Mouse (Mus musculus) myocyte (in vitro differentiated cells): ENCODE results near the gene Actn2.

Experiments
- CEBPB ChIP-seq: IDR thresholded peaks from 2 replicates; pipeline ENCODE4 v1.6.1; 2011; ENCODE audit warnings: mild to moderate bottlenecking, moderate library complexity; ENCODE audit not compliant: poor library complexity, insufficient read depth, severe bottlenecking
- E2F4 ChIP-seq: IDR thresholded peaks from one replicate; pipeline ENCODE4 v1.6.1; 2011; ENCODE audit warnings: mild to moderate bottlenecking, control low read depth, moderate library complexity; ENCODE audit not compliant: insufficient read depth
- MAX ChIP-seq: IDR thresholded peaks from one replicate; pipeline ENCODE4 v1.6.1; 2011; ENCODE audit warnings: low read depth, mild to moderate bottlenecking, control low read depth
- MYOD1 ChIP-seq, 3 experiments: IDR thresholded peaks; one replicate each; pipeline ENCODE4 v1.6.1; 2011; ENCODE audit warnings: control low read depth in 2 of 3, low read depth in 2 of 3, mild to moderate bottlenecking in 2 of 3, moderate library complexity in 1 of 3; ENCODE audit not compliant: insufficient read length in 2 of 3, control insufficient read depth in 1 of 3
- MYOG ChIP-seq, 3 experiments: IDR thresholded peaks; one replicate each; pipeline ENCODE4 v1.6.1; 2011; ENCODE audit warnings: control low read depth in 2 of 3, low read depth in 2 of 3, mild to moderate bottlenecking in 2 of 3; ENCODE audit not compliant: insufficient read length in 2 of 3, control insufficient read depth in 1 of 3, insufficient read depth in 1 of 3
- POLR2A ChIP-seq: IDR thresholded peaks from one replicate; pipeline ENCODE4 v1.6.1; 2011; ENCODE audit warnings: low read depth, mild to moderate bottlenecking, control low read depth, moderate library complexity; ENCODE audit not compliant: insufficient read length
- POLR2AphosphoS2 ChIP-seq: IDR thresholded peaks from one replicate; pipeline ENCODE4 v1.6.1; 2011; ENCODE audit warnings: low read depth, control low read depth; ENCODE audit not compliant: insufficient read length
- REST ChIP-seq: IDR thresholded peaks from one replicate; pipeline ENCODE4 v1.6.1; 2011; ENCODE audit warnings: mild to moderate bottlenecking, control low read depth, moderate library complexity; ENCODE audit not compliant: insufficient read depth, insufficient read length
- SRF ChIP-seq: IDR thresholded peaks from one replicate; pipeline ENCODE4 v1.6.1; 2011; ENCODE audit warnings: low read depth; ENCODE audit not compliant: control insufficient read depth, insufficient read length
- TCF12 ChIP-seq: IDR thresholded peaks from one replicate; pipeline ENCODE4 v1.6.1; 2011; ENCODE audit warnings: mild to moderate bottlenecking, control low read depth; ENCODE audit not compliant: poor library complexity, insufficient read depth, severe bottlenecking
- TCF3 ChIP-seq: IDR thresholded peaks from one replicate; pipeline ENCODE4 v1.6.1; 2011; ENCODE audit warnings: low read depth, control low read depth; ENCODE audit not compliant: insufficient read length
- USF1 ChIP-seq: IDR thresholded peaks from one replicate; pipeline ENCODE4 v1.6.1; 2011; ENCODE audit warnings: low read depth, mild to moderate bottlenecking, control low read depth, moderate library complexity

GRCm38 (mm10) chr13:12314173-12314572 is 26.4 kb downstream of the Actn2 start:
- TF ChIP-seq MYOG (IDR thresholded peaks at IDR 0.05; ENCODE audit: control insufficient read depth in 1 of 3, insufficient read depth in 1 of 3, insufficient read length in 2 of 3, low read depth in 2 of 3) = no peak
- TF ChIP-seq E2F4 = no peak
- TF ChIP-seq TCF12 = no peak
- TF ChIP-seq POLR2A = no peak
- no peak for TF ChIP-seq POLR2AphosphoS2
- TF ChIP-seq USF1 = no peak
- TF ChIP-seq MYOD1 (IDR thresholded peaks at IDR 0.05; ENCODE audit: control insufficient read depth in 1 of 3, insufficient read length in 2 of 3, low read depth in 2 of 3) = no peak
- no peak for TF ChIP-seq TCF3
- TF ChIP-seq MAX = no peak
- TF ChIP-seq SRF = no peak
- no peak for TF ChIP-seq CEBPB
- no peak for TF ChIP-seq REST
